Mouse (Mus musculus): ENCODE measurements around the gene Lsm7.

DNA sequence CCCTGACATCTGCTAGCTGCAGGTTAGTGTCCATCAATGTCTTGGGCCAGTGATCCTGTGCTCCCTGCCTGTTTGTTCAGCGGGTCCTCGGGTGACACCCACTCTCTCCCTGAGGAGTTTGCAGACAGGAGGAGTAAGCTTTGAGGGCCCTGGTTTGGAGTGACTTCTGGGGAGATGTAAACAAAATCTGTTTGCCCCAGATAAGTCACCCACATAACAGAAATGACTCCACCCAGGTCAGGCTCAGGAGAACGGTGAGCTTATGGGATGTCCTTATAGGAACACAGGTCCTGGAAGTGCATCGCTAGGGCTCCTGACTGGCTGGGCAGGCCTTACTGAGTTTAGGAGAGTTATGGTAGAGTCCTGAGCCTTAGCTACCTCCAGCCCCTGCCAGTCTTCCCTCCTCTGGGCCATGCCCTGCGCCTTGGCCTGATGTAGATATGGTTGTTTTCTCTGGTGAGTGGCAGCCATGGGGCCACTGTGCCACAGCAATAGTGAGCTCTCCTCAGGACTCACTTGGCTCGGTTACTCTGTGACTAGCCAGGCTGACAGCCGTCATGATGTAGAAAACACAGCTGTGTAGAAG lies 3.4 kb upstream of the Lsm7 start:
- TF ChIP-seq EP300 (IDR thresholded peaks at IDR 0.05; ENCODE audit: low read depth): peak; percentile 97
- no peak for TF ChIP-seq CTCF (IDR thresholded peaks at IDR 0.05; ENCODE audit: low read depth)
